Mouse (Mus musculus): ENCODE measurements at regions not wholly inside any gene's neighbourhood (a gene's known extent, or its start where the extent isn't known, plus 50 kb on each side); places are given as distances from the start of the nearest gene placed in this dataset.

GRCm38 (mm10) chr11:45174811-45175798, 558.0 kb downstream of the Ebf1 start:
- no peak for DNase-seq (ENCODE audit: low read depth)

GRCm38 (mm10) chr11:45176971-45177370, 559.9 kb downstream of the Ebf1 start:
- no peak for DNase-seq (ENCODE audit: low read depth)

GRCm38 (mm10) chr11:45178036-45178435, 560.9 kb downstream of the Ebf1 start:
- DNase-seq (ENCODE audit: low read depth): no peak

GRCm38 (mm10) chr11:45179019-45179418, 561.9 kb downstream of the Ebf1 start:
- DNase-seq (ENCODE audit: low read depth): no peak

- DNase-seq (ENCODE audit: low read depth): no peak
These were observed 573.7 kb downstream of the Ebf1 start for GRCm38 (mm10) chr11:45190601-45191370.

- no peak for DNase-seq (ENCODE audit: low read depth)
These were observed 574.5 kb downstream of the Ebf1 start for GRCm38 (mm10) chr11:45191392-45192189.

GRCm38 (mm10) chr11:45193319-45193718, 576.2 kb downstream of the Ebf1 start:
- no peak for DNase-seq (ENCODE audit: low read depth)

- no peak for DNase-seq (ENCODE audit: low read depth)
These were observed 582.4 kb downstream of the Ebf1 start for GRCm38 (mm10) chr11:45199520-45199919.

GRCm38 (mm10) chr11:45200714-45201405, 583.7 kb downstream of the Ebf1 start:
- no peak for DNase-seq (ENCODE audit: low read depth)

- no peak for DNase-seq (ENCODE audit: low read depth)
These were observed 586.3 kb downstream of the Ebf1 start for GRCm38 (mm10) chr11:45203446-45203845.

GRCm38 (mm10) chr11:45206611-45207525, 589.8 kb downstream of the Ebf1 start:
- no peak for DNase-seq (ENCODE audit: low read depth)

GRCm38 (mm10) chr11:45214096-45214495, 597.0 kb downstream of the Ebf1 start:
- peak; percentile 1 for DNase-seq (ENCODE audit: low read depth)

GRCm38 (mm10) chr11:45216942-45217474, 599.9 kb downstream of the Ebf1 start:
- DNase-seq (ENCODE audit: low read depth): no peak

GRCm38 (mm10) chr11:45219239-45219638, 602.1 kb downstream of the Ebf1 start:
- DNase-seq (ENCODE audit: low read depth): no peak

- DNase-seq (ENCODE audit: low read depth): no peak
These were observed 604.9 kb downstream of the Ebf1 start for GRCm38 (mm10) chr11:45222021-45222420.

- no peak for DNase-seq (ENCODE audit: low read depth)
These were observed 616.1 kb upstream of the Clint1 start for GRCm38 (mm10) chr11:45235476-45236412.

GRCm38 (mm10) chr11:45237056-45237455, 614.8 kb upstream of the Clint1 start:
- DNase-seq (ENCODE audit: low read depth): no peak

GRCm38 (mm10) chr11:45239044-45239443, 612.8 kb upstream of the Clint1 start:
- DNase-seq (ENCODE audit: low read depth): no peak

GRCm38 (mm10) chr11:45240419-45240818, 611.4 kb upstream of the Clint1 start:
- DNase-seq (ENCODE audit: low read depth): no peak
